Mouse (Mus musculus) retina, postnatal 1 day (tissue): ENCODE data around the gene Gpr55.

Experiments
- DNase-seq: peaks from one replicate; pipeline ENCODE4 v3.0.0-alpha.2; 2012

Gene Gpr55

DNA sequence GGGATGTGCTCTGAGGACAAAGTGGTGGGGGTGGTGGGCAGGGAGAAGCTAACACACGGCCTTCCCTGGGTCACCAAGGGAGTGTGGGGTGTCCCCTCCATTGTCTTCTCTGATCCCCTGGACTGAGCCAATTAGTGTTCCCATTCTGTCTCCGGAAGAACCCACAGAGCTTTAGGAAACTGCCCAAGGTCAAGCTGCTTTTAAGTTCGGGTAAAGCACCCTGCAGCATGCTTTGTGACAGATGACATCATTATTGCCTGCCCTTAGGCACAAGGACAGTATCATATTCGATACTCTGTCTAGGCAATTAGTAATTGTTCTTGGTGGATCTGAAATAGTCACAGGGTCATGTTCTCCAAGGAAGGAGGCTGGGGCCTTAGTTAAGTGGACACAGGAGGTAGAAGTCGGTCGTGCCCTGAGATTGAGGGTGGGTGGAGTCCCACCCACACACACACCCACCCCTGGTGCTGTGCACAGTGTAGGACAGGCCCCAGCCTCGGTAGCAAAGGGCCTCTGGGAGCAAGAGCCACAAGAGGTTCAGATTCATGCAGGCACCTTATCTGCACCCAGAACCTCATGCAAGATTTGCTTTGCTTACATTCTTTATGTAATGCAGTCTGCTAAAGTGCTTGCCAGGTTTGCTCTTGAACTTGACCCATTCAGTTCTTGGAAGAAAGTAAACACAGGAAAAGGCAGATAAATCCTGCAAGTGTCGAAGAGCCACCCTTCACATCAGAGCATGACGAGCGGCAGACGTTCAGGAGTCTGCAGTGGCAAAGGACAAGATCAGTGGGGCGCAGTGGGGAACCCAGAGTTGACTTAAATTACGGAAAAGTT is 51.8 kb downstream of the Gpr55 start:
- no peak for DNase-seq

DNA sequence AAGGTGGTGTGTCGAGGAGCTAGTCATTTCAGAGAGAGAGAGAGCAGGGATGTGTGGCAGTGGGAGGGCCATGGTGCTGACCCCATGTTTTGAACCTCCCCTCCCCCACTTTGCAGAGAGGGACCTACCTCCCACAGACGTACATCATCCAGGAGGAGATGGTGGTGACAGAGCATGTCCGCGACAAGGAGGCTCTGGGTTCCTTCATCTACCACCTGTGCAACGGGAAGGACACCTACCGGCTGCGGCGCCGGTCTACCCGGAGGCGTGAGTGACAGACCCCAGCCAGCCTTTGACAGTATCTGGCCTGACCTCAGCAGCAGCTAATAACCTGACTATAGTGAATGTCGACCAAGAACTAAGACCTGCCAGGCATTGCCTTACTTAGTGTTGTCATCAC is 53.9 kb downstream of the Gpr55 start:
- no peak for DNase-seq

DNA sequence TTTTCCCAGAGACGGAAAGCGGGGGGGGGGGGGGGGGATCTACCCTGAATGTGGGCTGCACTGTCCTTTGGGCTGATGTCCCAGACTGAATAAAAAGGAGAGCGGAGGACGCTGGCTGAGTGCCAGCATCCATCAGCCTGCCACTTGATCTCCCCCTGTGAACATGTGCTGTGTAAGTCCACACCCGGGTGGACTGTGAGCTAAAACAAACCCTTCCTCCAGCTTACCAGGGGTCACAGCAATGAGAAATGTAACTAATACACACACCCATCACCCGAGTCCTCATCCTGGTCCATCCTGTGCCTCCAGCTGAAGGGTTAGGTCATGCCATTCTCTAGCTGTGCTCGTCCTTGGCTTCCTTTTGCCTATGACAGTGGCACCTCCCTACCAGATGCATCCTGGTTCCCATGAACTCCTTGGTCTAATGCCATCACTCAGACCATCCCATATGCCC is 58.7 kb downstream of the Gpr55 start:
- DNase-seq, result peak; percentile 88

DNA sequence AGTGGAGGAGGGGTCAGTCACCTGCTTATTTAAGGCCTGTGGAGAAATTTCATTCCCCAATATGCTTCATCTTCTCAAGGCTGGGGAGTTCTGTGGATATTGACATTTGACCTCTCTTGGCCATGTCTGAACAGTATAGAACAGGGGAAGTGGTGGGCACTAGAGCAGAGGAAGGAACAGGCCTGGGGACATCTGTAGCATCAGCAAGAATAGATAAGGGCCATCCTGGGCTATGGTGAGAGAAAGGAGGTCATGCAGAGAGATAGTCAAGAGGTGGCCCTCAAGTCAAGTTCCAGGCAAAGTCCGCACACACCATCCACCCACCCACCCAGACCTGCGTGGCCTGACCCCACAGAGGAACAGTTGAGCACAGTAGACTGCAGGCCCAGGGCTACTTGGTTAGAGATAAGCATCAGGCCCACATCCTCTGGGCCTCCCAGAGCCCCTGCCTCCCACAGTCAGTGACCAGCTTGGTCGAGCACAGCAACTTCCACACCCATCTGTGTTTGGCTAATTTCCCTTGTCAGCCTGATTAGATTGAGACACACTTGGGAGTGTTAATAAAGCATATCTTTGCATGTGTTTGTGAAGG is 59.2 kb downstream of the Gpr55 start:
- DNase-seq, result no peak

DNA sequence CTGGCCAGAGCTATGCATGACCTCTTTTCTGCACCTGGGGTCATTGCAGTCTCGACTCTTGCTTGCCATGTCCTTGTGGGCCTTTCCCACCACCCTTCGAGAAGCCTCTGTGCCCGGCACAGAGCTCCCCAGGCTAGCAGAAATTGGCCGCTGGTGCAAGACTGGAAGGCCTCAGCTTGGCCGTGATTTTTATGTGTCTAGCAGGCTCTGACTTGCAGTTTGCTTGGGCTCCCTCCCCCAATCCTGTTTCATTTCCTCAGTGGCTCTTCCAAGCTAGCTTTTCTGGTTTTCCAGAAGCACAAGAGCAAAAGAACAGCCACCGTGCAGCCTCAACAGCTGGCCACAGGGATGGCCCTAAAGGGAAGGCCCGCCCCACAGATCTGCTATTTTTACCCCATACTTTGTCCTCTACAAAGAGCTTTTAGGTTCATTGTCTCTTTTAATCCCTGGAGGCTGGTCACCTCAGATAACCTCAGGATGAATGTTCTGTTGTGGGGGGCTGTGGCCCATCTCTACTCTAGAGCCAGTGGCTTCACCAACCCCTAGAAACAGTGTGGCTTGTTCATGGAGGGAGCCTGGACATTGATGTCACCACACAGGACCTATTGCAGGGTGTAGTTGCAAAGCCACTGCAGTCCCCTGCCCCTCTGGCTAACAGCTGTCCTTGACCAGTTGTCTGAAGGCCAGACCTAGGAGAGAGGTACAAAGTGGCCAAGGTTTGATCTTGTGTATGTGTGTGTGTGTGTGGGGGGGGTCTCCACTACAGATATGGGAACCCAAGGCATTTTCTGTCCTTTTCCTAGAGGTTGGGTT is 60.1 kb downstream of the Gpr55 start:
- no peak for DNase-seq

DNA sequence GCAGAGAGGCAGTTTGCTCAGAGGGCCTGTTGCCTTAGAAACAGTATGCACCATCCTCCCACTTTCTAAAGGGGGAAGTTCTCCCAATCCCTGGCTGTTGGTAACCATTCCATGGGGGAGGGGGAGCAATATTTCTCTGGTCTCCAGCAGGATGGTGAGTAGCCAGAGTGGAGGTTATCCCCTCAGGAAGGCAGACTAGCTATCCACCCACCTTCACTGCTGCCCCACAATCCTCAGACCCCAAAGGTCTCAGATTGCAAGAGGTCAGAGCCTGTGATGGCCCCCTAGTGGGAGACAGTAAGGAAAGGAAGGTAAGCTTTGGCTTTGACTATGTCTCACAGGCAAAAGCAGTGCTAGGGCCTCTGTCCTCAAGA is 61.4 kb downstream of the Gpr55 start:
- DNase-seq, result peak; percentile 32

DNA sequence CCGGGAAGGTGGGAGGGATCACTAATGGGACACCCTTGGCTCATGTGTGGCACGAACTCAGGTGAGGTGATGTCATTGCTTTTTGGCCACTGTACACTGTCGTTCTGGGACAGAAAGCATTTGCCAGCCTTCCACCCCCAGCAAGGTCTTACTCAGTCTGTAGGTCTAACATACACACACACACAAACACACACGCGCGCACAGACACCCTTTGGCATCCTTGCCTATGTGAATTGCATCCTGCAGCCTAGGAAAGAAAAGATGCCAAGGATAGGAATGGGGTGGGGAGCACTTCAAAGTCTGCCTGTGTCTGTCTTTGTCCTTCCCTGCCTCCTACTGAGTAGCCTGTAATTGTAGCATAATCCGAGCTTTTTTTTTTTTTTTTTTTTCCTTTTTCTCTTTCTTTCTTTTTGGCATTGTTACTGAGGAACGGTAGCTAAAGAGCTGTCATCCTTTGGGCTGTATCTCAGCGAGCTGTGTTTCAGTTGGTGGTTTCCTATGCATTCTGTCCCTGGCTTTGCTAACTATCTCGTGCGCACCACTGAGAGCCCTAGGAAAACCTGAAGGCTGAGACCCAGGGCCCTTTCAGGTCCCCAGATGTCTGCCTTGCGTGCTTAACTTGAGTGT is 61.9 kb downstream of the Gpr55 start:
- DNase-seq, result no peak

DNA sequence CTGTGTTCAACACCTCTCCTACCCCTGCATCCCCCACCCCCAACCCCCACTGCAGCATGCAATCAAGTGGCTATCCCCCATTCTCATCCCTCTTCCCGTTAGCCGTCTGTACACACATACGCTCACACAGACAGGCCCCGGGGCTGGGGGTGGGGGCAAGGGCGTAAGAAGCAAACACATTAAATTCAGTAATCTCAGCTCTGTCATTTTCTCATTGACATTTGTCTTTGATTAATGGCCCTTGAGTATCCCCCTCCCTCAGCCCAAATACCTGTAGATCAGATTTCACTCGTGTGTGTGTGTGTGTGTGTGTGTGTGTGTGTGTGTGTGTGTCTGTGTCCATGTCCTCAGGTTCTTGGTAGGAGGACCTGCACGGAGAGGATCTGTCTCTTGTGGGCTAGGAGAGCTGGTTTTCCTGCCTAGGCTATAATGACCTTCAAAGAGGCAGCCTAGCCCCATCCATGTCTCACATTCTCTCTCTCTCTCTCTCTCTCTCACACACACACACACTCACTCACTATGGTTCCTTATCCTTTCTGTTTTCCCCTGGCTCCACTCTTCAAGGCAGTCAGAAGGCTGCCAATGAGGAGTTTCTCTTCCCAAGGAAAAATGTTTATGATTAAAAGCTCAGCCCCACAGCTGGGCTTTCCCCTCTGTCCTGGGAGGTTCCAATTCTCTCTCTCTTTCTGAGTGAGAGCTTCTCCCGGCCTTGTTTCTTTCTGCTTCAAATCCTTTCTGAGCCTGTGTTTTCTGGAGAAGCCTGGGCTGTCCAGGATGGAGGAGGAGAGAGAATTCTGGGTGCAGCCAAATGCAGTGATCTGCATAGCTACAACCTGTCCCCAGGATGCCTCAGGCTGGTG is 62.7 kb downstream of the Gpr55 start:
- no peak for DNase-seq

DNA sequence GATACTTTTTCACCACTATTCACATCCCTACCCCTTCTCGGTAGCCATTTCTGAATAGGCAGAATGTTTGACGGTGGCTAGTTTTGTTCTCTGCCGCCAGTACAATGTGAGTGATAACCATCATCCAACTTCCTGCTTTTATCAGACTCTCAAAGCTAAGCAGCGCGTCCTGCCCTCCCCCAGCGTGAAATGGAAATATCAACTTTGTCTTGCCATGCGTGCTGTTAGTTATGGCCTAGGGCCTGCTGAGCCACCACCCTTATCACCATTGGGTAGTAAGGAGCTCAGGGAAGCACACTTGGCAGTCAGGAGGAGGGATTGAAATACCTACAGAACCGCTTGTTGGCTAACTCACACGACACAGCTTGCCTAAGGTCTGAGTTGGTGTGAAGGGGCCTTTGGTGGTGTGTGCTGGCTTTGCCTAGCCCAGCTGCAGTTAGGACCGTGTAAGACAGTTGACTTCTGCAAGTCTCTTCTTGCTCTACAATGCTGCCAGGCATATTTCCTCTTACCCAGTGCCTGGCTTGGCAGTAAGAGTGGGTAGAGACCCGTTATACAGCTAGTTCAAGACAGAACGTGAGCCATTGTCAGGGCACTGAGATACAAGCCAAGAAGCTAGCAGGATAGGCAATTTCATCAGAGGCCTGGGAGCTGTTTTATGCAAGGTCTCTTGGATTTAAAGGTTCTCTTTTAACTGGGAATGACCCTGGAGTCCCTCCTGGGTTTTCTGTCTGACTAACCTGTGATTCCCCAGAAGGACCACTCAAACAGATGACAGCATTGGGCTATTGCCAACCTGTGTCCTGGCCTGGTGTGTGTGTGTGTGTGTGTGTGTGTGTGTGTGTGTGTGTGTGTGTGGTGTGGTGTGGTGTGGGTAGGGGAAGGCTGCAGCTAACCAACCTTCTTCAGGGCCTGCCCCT is 63.8 kb downstream of the Gpr55 start:
- DNase-seq, result no peak

DNA sequence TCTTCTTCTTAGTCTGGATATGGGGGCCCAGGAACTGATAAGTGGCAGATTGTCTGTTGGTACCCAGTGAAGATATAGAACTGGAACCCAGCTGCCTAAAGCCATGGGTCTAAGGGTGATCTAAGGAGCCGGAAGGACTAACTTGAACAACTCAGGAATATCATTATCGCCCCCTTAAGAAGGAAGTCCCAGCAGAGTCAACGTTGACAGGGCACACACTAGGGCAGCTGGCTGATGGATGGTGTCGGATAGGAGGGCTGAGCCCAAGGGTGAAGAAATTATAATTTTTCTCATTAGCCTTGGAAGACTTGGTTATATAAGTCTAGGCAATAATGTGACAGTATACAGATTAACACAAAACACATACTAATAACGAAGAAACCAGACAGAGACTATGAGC is 64.7 kb downstream of the Gpr55 start:
- no peak for DNase-seq

DNA sequence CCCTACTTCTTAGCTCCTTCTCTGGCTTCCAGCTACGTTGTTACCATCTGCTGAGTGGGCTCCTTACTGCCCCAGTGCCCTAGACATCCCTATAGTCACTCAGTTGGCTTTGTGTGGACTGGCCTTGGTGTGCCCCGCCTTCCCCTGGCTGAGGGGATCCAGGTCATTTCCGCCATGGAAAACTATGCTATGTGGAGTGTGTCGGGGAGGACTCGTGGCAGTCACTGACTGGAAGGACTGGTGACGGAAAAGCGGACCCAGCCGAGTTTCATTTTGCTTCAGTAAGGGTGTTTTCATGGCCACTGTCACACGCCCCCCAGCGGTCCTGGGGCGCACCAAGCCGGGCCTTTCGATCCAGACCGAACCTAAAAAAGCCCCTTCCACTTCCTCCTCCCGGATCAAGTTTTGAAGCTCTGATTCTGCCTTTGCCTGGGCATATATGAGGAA is 65.4 kb downstream of the Gpr55 start:
- DNase-seq, result peak; percentile 72

DNA sequence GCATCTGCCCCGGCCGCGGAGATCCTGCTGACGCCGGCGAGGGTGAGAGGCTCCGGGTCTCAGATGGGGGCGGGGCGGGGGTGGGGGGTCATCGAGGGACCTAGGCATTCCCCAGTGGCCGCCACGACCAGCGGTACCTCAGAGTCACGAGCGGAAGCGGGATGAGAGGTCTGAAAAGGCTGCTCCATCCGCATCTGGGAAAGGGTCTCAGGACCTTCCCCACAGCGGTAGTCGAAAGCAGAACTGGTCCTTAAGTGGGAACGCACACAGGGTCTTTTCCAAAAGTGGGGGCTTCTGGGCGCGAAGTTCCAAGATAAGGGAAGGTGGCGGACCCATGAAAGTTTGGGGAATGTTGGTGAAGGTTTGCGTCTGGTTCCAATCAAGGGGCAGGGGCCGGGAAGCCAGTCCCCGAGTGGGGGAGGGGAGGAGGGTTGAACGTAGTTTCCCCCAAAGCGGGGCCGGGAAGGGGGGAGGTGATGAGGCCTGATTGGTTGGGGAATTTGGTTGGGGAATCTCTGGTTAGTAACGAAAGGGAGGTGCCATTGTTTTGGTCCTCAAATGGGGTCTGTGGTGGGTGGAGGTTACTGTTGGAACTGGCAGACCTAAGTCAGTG is 66.0 kb downstream of the Gpr55 start:
- peak; percentile 69 for DNase-seq

DNA sequence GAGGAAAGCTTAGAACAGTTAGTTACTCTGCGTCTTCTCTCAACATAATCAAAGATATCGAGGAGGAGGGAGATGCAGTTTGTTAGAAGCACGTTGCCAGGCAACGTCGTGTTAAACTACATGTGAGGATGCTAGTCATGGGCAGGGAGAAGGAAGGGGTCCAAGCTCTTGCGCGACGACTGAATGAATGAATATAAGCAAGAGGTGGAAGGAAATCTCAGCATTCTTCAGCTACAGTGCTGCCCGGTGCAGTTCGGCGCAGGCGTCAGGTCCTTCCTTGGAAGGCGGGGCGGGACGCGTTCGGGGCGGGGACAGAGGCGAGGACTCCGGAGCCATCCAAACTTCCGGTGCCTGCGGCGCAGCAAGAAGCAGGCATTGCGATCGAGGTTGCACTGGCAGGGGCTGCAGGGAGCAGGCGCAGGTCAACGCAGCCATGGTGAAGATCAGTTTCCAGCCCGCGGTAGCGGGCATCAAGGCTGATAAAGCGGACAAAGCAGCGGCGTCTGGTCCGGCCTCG is 66.5 kb downstream of the Gpr55 start, which contains the start of gene Itm2c:
Itm2c (plus strand) TSS at position 51 of the 517 bp plus-strand sequence.
- DNase-seq, result peak; percentile 90
